Mouse (Mus musculus): ENCODE data around the gene Trim50. TPM values are rescaled to one million over a fixed set of nuclear protein-coding genes. Genes with fewer than 3 reads are reported as not detected.
A peak's percentile ranks its signal among the peaks of the same experiment; 100 is the strongest.

Trim50 gene
- polyA plus RNA-seq, 1 experiment: not detected

DNA sequence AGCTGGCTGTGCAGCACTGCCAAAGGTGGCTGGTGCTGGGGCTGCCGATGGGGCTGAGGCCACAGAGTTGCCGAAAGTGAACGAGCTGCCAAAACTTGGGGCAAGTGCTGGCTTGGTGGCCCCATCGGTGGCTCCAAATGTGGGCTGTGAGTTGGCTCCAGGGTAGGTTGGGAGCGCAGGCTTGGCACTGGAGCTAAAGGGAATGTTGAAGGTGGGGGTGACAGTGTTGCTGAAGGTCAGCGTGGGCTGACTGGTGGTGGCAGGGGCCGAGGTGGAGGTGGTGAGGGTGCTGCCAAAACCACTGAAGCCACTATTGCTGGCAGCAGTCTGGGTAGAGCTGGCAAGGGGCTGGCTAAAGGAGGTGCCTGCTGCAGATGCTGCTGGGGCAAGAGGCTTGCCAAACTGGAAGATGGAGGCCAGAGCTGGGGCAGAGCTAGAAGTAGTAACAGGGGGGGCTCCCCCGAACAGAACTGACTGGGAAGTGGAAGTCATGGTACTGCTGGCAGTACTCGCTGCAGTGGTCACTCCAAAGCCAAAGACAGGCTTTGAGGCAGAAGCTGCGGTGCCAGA, 28.3 kb downstream of the Trim50 start:
- no peak for TF ChIP-seq POLR2A (IDR thresholded peaks at IDR 0.05; ENCODE audit: insufficient read depth, low read length)
- no peak for TF ChIP-seq EP300 (IDR thresholded peaks at IDR 0.05; ENCODE audit: insufficient read depth, low read depth, low read length)
- no peak for TF ChIP-seq CTCF (IDR thresholded peaks at IDR 0.05; ENCODE audit: low read depth, low read length)
- Histone ChIP-seq H3K27ac (ENCODE audit: insufficient read depth, low read length) (no peak overlapping the region), H3K36me3 (ENCODE audit: control insufficient read depth, insufficient read depth, low read length, poor library complexity, severe bottlenecking) (peaks cover 61% of the 10 kb centered on the region)

GRCm38 (mm10) chr5:135382746-135383145, 29.7 kb downstream of the Trim50 start:
- Histone ChIP-seq H3K4me3 (ENCODE audit: low read depth, low read length) (no peak overlapping the region), H3K4me1 (ENCODE audit: control insufficient read depth, insufficient read depth, low read length) (no peaks in the 10 kb centered on the region), H3K9me3 (replicated peaks; ENCODE audit: control insufficient read depth, insufficient read depth, low read length, poor library complexity, severe bottlenecking) (no peaks in the 10 kb centered on the region)

More for the DNA sequence above, 28.3 kb downstream of the Trim50 start:
- H3K9me3 ChIP-seq (replicated peaks; ENCODE audit: control insufficient read depth, insufficient read depth, low read length, poor library complexity, severe bottlenecking): no peaks in the 10 kb centered on the region
- H3K9ac ChIP-seq (ENCODE audit: low read depth, poor library complexity, severe bottlenecking): no peak overlapping the region
- H3K27me3 ChIP-seq (ENCODE audit: control insufficient read depth, insufficient read depth, low read length, poor library complexity, severe bottlenecking): no peaks in the 10 kb centered on the region
- no peaks in the 10 kb centered on the region for H3K4me1 ChIP-seq (ENCODE audit: control insufficient read depth, insufficient read depth, low read length)
- H3K4me3 ChIP-seq (ENCODE audit: low read depth, low read length): no peak overlapping the region

DNA sequence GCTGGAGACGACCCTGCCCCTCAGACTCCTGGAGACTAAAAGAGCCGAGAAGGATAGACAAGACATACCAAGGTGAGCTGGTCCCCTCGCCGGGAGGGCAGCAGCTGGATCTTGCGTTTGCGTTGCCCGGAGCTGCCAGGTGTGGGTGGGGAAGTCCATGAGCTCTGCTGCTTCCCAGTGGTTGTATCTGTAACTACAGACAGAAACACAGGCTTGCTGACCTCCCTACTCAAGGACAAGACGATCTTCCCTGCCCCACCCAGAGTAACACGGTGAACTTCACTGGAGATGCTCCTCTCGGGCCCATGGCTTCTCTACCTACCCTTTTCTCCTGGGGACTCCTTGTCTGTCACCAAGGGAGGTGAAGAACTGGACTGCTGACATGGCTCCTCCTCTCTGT, 30.7 kb downstream of the Trim50 start:
- no peaks in the 10 kb centered on the region for H3K4me1 ChIP-seq (ENCODE audit: control insufficient read depth, insufficient read depth, low read length)
- H3K9ac ChIP-seq (ENCODE audit: low read depth, poor library complexity, severe bottlenecking): no peak overlapping the region
- H3K36me3 ChIP-seq (ENCODE audit: control insufficient read depth, insufficient read depth, low read length, poor library complexity, severe bottlenecking): peaks cover 64% of the 10 kb centered on the region
- TF ChIP-seq EP300 (IDR thresholded peaks at IDR 0.05; ENCODE audit: insufficient read depth, low read depth, low read length) (no peak), POLR2A (IDR thresholded peaks at IDR 0.05; ENCODE audit: insufficient read depth, low read length) (no peak), CTCF (IDR thresholded peaks at IDR 0.05; ENCODE audit: low read depth, low read length) (no peak)
- no peak overlapping the region for H3K27ac ChIP-seq (ENCODE audit: insufficient read depth, low read length)
- no peaks in the 10 kb centered on the region for H3K27me3 ChIP-seq (ENCODE audit: control insufficient read depth, insufficient read depth, low read length, poor library complexity, severe bottlenecking)
- no peak overlapping the region for H3K4me3 ChIP-seq (ENCODE audit: low read depth, low read length)
- no peaks in the 10 kb centered on the region for H3K9me3 ChIP-seq (replicated peaks; ENCODE audit: control insufficient read depth, insufficient read depth, low read length, poor library complexity, severe bottlenecking)

More at GRCm38 (mm10) chr5:135382746-135383145, 29.7 kb downstream of the Trim50 start:
- no peak for TF ChIP-seq EP300 (IDR thresholded peaks at IDR 0.05; ENCODE audit: insufficient read depth, low read depth, low read length)
- peaks cover 67% of the 10 kb centered on the region for H3K36me3 ChIP-seq (ENCODE audit: control insufficient read depth, insufficient read depth, low read length, poor library complexity, severe bottlenecking)
- H3K27me3 ChIP-seq (ENCODE audit: control insufficient read depth, insufficient read depth, low read length, poor library complexity, severe bottlenecking): no peaks in the 10 kb centered on the region
- no peak overlapping the region for H3K9ac ChIP-seq (ENCODE audit: low read depth, poor library complexity, severe bottlenecking)
- no peak overlapping the region for H3K27ac ChIP-seq (ENCODE audit: insufficient read depth, low read length)

GRCm38 (mm10) chr5:135394004-135394823, 41.1 kb downstream of the Trim50 start, which contains the start of gene Pom121:
TSS of gene Pom121 (minus strand) at chr5:135394546.
- Histone ChIP-seq H3K4me1 (ENCODE audit: control insufficient read depth, insufficient read depth, low read length) (no peaks in the 10 kb centered on the region), H3K9ac (ENCODE audit: low read depth, poor library complexity, severe bottlenecking) (peak within 1 kb of the TSS; percentile 97), H3K9me3 (replicated peaks; ENCODE audit: control insufficient read depth, insufficient read depth, low read length, poor library complexity, severe bottlenecking) (no peaks in the 10 kb centered on the region), H3K27me3 (ENCODE audit: control insufficient read depth, insufficient read depth, low read length, poor library complexity, severe bottlenecking) (no peaks in the 10 kb centered on the region), H3K4me3 (ENCODE audit: low read depth, low read length) (peak within 1 kb of the TSS; percentile 94), H3K27ac (ENCODE audit: insufficient read depth, low read length) (peak within 1 kb of the TSS; percentile 27; the same call in 1 of the 2 replicates), H3K36me3 (ENCODE audit: control insufficient read depth, insufficient read depth, low read length, poor library complexity, severe bottlenecking) (peaks cover 25% of the 10 kb centered on the region)
- TF ChIP-seq POLR2A (IDR thresholded peaks at IDR 0.05; ENCODE audit: insufficient read depth, low read length) (no peak), CTCF (IDR thresholded peaks at IDR 0.05; ENCODE audit: low read depth, low read length) (no peak), EP300 (IDR thresholded peaks at IDR 0.05; ENCODE audit: insufficient read depth, low read depth, low read length) (no peak)

- Histone ChIP-seq H3K27me3 (ENCODE audit: control insufficient read depth, insufficient read depth, low read length, poor library complexity, severe bottlenecking) (no peaks in the 10 kb centered on the region), H3K36me3 (ENCODE audit: control insufficient read depth, insufficient read depth, low read length, poor library complexity, severe bottlenecking) (peaks cover 13% of the 10 kb centered on the region), H3K27ac (ENCODE audit: insufficient read depth, low read length) (no peak overlapping the region), H3K4me1 (ENCODE audit: control insufficient read depth, insufficient read depth, low read length) (no peaks in the 10 kb centered on the region), H3K9me3 (replicated peaks; ENCODE audit: control insufficient read depth, insufficient read depth, low read length, poor library complexity, severe bottlenecking) (no peaks in the 10 kb centered on the region), H3K4me3 (ENCODE audit: low read depth, low read length) (no peak overlapping the region), H3K9ac (ENCODE audit: low read depth, poor library complexity, severe bottlenecking) (no peak overlapping the region; the same call in 1 of the 2 replicates)
- TF ChIP-seq CTCF (IDR thresholded peaks at IDR 0.05; ENCODE audit: low read depth, low read length): peak; percentile 39
- no peak for TF ChIP-seq POLR2A (IDR thresholded peaks at IDR 0.05; ENCODE audit: insufficient read depth, low read length)
Measured at GRCm38 (mm10) chr5:135395826-135396225, 42.7 kb downstream of the Trim50 start.

DNA sequence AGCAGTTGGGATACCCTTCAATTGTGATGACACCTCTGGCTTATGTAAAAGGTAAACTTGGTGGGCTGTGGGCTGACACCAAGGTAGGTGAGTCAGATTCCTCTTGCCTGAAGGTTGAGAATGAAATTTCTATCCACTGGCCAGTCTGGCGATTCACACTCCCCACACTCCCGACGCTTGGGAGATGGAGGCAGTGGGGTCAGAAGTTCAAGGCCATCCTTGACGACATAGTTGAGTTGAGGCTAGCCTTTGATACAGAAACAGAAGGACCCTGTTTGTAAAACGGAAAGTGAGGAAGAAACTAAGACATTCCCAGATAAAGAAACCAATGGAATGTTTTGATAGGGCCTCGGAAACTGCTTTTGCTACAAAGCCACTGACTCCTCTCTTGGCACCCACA, 46.3 kb downstream of the Trim50 start:
- no peaks in the 10 kb centered on the region for H3K4me1 ChIP-seq (ENCODE audit: control insufficient read depth, insufficient read depth, low read length)
- no peak overlapping the region for H3K9ac ChIP-seq (ENCODE audit: low read depth, poor library complexity, severe bottlenecking)
- TF ChIP-seq POLR2A (IDR thresholded peaks at IDR 0.05; ENCODE audit: insufficient read depth, low read length) (no peak), EP300 (IDR thresholded peaks at IDR 0.05; ENCODE audit: insufficient read depth, low read depth, low read length) (no peak), CTCF (IDR thresholded peaks at IDR 0.05; ENCODE audit: low read depth, low read length) (no peak)
- no peaks in the 10 kb centered on the region for H3K36me3 ChIP-seq (ENCODE audit: control insufficient read depth, insufficient read depth, low read length, poor library complexity, severe bottlenecking)
- H3K27ac ChIP-seq (ENCODE audit: insufficient read depth, low read length): no peak overlapping the region
- H3K9me3 ChIP-seq (replicated peaks; ENCODE audit: control insufficient read depth, insufficient read depth, low read length, poor library complexity, severe bottlenecking): no peaks in the 10 kb centered on the region
- H3K27me3 ChIP-seq (ENCODE audit: control insufficient read depth, insufficient read depth, low read length, poor library complexity, severe bottlenecking): no peaks in the 10 kb centered on the region
- H3K4me3 ChIP-seq (ENCODE audit: low read depth, low read length): no peak overlapping the region

Measured in ES-Bruce4 (cell line).